Mouse (Mus musculus) B cell, adult 2 months (primary cell): Measurements from ENCODE around the gene Igfn1.

ENCODE experiments used
- DNase-seq, 2 experiments: peaks; one replicate each; pipeline ENCODE4 v3.0.0; 2022

The Igfn1 gene

GRCm38 (mm10) chr1:135929876-135930275 lies 76.3 kb downstream of the Igfn1 start:
- peak in 1 of 2 experiments; percentile 7 for DNase-seq

GRCm38 (mm10) chr1:135925848-135926247 lies 80.3 kb downstream of the Igfn1 start:
- no peak for DNase-seq

GRCm38 (mm10) chr1:135924377-135924994 lies 81.7 kb downstream of the Igfn1 start:
- DNase-seq = no peak

- DNase-seq = no peak
Measured at GRCm38 (mm10) chr1:135923229-135923628, 82.9 kb downstream of the Igfn1 start.

GRCm38 (mm10) chr1:135918644-135919407 lies 87.3 kb downstream of the Igfn1 start, which contains the start of gene Pkp1:
TSS of gene Pkp1 (minus strand) at chr1:135919207.
- no peak for DNase-seq

GRCm38 (mm10) chr1:135917206-135917605 lies 88.9 kb downstream of the Igfn1 start:
- DNase-seq = no peak

GRCm38 (mm10) chr1:135916486-135917058 lies 89.6 kb downstream of the Igfn1 start:
- DNase-seq = no peak

- DNase-seq = no peak
Measured at GRCm38 (mm10) chr1:135913657-135914056, 92.5 kb downstream of the Igfn1 start.

- no peak for DNase-seq
Measured at GRCm38 (mm10) chr1:135909381-135909780, 96.8 kb downstream of the Igfn1 start.

- no peak for DNase-seq
Measured at GRCm38 (mm10) chr1:135906736-135907135, 99.4 kb downstream of the Igfn1 start.
